Mouse (Mus musculus): ENCODE data around the gene Gpr87. TPM values are rescaled to one million over a fixed set of nuclear protein-coding genes. Genes with fewer than 3 reads are reported as not detected.

Gpr87 gene
- total and polyA plus RNA-seq, 2 experiments, result not detected

DNA sequence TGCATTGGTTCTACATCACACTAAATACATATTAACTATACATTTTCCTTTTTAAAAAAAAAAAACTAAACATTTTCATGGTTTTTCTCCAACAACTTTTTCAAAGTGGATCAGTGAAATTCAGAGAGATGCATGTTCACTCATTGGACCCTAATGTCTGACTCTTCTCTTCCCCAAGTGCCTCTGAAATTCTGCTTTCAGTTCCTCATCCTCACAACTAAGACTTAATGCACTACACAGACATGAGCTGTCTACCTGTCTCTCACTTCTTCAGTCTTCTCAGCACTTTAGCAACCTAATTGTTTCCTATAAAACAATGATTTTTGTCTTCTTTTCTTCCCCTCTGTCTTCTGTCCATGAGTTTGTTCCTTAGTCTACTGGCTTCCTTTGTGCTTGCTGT is 30.5 kb upstream of the Gpr87 start:
- Histone ChIP-seq H3K27me3 (ENCODE audit: control insufficient read depth, insufficient read depth, low read length) (no peaks in the 10 kb centered on the region), H3K79me2 (ENCODE audit: control insufficient read depth, insufficient read depth, low read length) (no peaks in the 10 kb centered on the region), H3K4me3 (ENCODE audit: insufficient read depth, low read depth, low read length) (no peak overlapping the region), H3K9ac (ENCODE audit: low read depth, low read length) (no peak overlapping the region), H3K27ac (replicated peaks; ENCODE audit: insufficient read depth, low read depth, low read length) (no peak overlapping the region), H3K36me3 (ENCODE audit: control insufficient read depth, insufficient read depth, low read length) (no peaks in the 10 kb centered on the region), H3K4me1 (ENCODE audit: control insufficient read depth, insufficient read depth, low read length) (no peaks in the 10 kb centered on the region; the same call in 1 of the 2 replicates)
- no peak for TF ChIP-seq POLR2A (IDR thresholded peaks at IDR 0.05; ENCODE audit: extremely low read depth, insufficient read depth, low read length)
- no peak for TF ChIP-seq CTCF (IDR thresholded peaks at IDR 0.05; ENCODE audit: low read depth, low read length)
- no peak for DNase-seq (ENCODE audit: extremely low read depth, low read depth, low spot score)

DNA sequence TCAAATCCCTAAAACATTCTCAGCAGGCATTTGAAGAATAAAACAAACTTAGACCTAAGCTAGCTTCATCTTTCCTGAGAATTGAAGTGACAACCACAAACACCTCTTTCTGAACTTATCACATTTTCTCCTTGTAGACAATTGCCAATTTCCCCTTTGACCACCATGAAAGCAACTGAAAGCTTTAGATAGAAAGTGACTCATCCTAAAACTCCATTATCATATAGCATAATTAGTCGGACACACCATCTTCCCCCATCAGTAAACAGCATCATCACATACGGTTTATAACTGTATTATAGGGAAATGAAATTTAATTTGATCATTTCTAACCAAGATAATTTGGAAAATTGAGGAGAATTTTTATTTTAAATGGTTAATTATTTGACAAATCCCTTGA is 27.4 kb upstream of the Gpr87 start:
- no peak overlapping the region for H3K27ac ChIP-seq (replicated peaks; ENCODE audit: insufficient read depth, low read depth, low read length)
- no peaks in the 10 kb centered on the region for H3K4me1 ChIP-seq (ENCODE audit: control insufficient read depth, insufficient read depth, low read length)
- no peaks in the 10 kb centered on the region for H3K27me3 ChIP-seq (ENCODE audit: control insufficient read depth, insufficient read depth, low read length)
- no peaks in the 10 kb centered on the region for H3K36me3 ChIP-seq (ENCODE audit: control insufficient read depth, insufficient read depth, low read length)
- WGBS, result 87% methylated on average over 2 of the region's 2 CpGs
- no peaks in the 10 kb centered on the region for H3K79me2 ChIP-seq (ENCODE audit: control insufficient read depth, insufficient read depth, low read length)
- no peak overlapping the region for H3K4me3 ChIP-seq (ENCODE audit: insufficient read depth, low read depth, low read length)
- DNase-seq (ENCODE audit: extremely low read depth, low read depth, low spot score), result no peak
- TF ChIP-seq CTCF (IDR thresholded peaks at IDR 0.05; ENCODE audit: low read depth, low read length) (no peak), POLR2A (IDR thresholded peaks at IDR 0.05; ENCODE audit: extremely low read depth, insufficient read depth, low read length) (no peak)
- H3K9ac ChIP-seq (ENCODE audit: low read depth, low read length), result no peak overlapping the region

DNA sequence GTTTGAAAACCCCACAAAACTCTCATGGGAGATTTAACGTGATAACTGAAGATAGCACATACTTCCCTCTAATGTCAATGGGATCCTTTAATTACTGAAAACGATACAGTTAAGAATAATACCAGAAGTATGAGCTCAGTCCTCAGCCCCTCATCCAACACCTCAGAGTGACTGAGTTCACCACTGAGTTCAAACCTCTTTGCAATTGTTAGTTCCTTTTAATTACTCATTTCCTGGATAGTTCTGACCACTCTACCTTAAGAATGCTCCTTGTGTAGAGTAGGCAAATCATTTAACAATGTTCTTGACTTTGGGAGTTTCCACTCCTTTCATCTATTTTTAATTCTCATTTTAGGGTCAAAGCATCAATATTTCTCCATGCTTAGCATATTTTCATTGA is 24.4 kb upstream of the Gpr87 start:
- Histone ChIP-seq H3K9ac (ENCODE audit: low read depth, low read length) (no peak overlapping the region), H3K27ac (replicated peaks; ENCODE audit: insufficient read depth, low read depth, low read length) (no peak overlapping the region), H3K79me2 (ENCODE audit: control insufficient read depth, insufficient read depth, low read length) (no peaks in the 10 kb centered on the region), H3K4me3 (ENCODE audit: insufficient read depth, low read depth, low read length) (no peak overlapping the region), H3K36me3 (ENCODE audit: control insufficient read depth, insufficient read depth, low read length) (no peaks in the 10 kb centered on the region), H3K4me1 (ENCODE audit: control insufficient read depth, insufficient read depth, low read length) (no peaks in the 10 kb centered on the region), H3K27me3 (ENCODE audit: control insufficient read depth, insufficient read depth, low read length) (no peaks in the 10 kb centered on the region)
- DNase-seq (ENCODE audit: extremely low read depth, low read depth, low spot score), result no peak
- WGBS, result 85% methylated on average over 2 of the region's 2 CpGs
- TF ChIP-seq POLR2A (IDR thresholded peaks at IDR 0.05; ENCODE audit: extremely low read depth, insufficient read depth, low read length), result no peak
- no peak for TF ChIP-seq CTCF (IDR thresholded peaks at IDR 0.05; ENCODE audit: low read depth, low read length)

DNA sequence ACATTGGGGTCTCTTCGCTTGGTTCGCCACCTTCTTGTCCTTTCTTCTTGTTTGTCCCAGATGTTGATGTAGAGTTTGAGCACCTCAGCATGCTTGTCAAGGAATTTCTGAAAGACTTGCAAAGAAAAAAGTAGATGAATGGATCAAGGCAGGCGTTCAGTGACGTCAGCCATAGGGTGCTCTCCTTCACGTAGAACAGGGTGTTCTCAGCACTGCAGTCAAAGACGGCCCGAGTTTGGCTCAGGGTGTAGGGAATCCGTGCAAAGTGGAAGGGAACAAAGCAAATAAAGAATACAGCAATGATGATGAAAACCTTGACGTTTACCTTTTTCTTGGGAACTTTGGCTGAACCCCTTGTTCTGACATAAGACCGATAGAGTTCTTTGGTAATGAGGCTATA is 22.3 kb upstream of the Gpr87 start:
- H3K36me3 ChIP-seq (ENCODE audit: control insufficient read depth, insufficient read depth, low read length), result no peaks in the 10 kb centered on the region
- TF ChIP-seq POLR2A (IDR thresholded peaks at IDR 0.05; ENCODE audit: extremely low read depth, insufficient read depth, low read length) (no peak), CTCF (IDR thresholded peaks at IDR 0.05; ENCODE audit: low read depth, low read length) (no peak)
- H3K27me3 ChIP-seq (ENCODE audit: control insufficient read depth, insufficient read depth, low read length), result no peaks in the 10 kb centered on the region
- WGBS, result 69% methylated on average over 10 of the region's 10 CpGs
- no peaks in the 10 kb centered on the region for H3K79me2 ChIP-seq (ENCODE audit: control insufficient read depth, insufficient read depth, low read length)
- H3K9ac ChIP-seq (ENCODE audit: low read depth, low read length), result no peak overlapping the region
- H3K4me1 ChIP-seq (ENCODE audit: control insufficient read depth, insufficient read depth, low read length), result no peaks in the 10 kb centered on the region
- H3K27ac ChIP-seq (replicated peaks; ENCODE audit: insufficient read depth, low read depth, low read length), result no peak overlapping the region
- no peak for DNase-seq (ENCODE audit: extremely low read depth, low read depth, low spot score)
- no peak overlapping the region for H3K4me3 ChIP-seq (ENCODE audit: insufficient read depth, low read depth, low read length)

DNA sequence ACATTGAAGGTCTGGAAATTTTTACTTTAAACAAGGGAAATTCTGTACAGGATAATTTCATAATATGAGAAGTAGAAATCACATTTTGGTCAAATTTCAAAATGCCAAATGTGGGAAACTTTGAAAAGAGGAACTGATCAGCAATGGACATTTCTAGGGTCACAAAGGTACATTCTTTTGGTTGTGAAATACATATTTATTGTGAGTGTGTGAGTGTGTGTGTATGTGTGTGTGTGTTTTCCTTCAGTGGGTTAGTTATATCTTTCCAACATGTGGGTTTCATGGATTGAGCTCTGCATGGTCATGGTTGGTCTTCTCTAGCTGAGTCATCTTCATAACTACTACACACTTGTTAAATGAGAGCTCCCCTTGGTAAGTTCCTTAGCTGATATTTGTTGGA is 17.5 kb upstream of the Gpr87 start:
- TF ChIP-seq POLR2A (IDR thresholded peaks at IDR 0.05; ENCODE audit: extremely low read depth, insufficient read depth, low read length) (no peak), CTCF (IDR thresholded peaks at IDR 0.05; ENCODE audit: low read depth, low read length) (no peak)
- H3K4me1 ChIP-seq (ENCODE audit: control insufficient read depth, insufficient read depth, low read length), result no peaks in the 10 kb centered on the region
- peak; percentile 25 for DNase-seq (ENCODE audit: extremely low read depth, low read depth, low spot score)
- H3K36me3 ChIP-seq (ENCODE audit: control insufficient read depth, insufficient read depth, low read length), result no peaks in the 10 kb centered on the region
- no peaks in the 10 kb centered on the region for H3K79me2 ChIP-seq (ENCODE audit: control insufficient read depth, insufficient read depth, low read length)
- H3K4me3 ChIP-seq (ENCODE audit: insufficient read depth, low read depth, low read length), result no peak overlapping the region
- no peak overlapping the region for H3K27ac ChIP-seq (replicated peaks; ENCODE audit: insufficient read depth, low read depth, low read length)
- H3K9ac ChIP-seq (ENCODE audit: low read depth, low read length), result no peak overlapping the region
- no peaks in the 10 kb centered on the region for H3K27me3 ChIP-seq (ENCODE audit: control insufficient read depth, insufficient read depth, low read length)

DNA sequence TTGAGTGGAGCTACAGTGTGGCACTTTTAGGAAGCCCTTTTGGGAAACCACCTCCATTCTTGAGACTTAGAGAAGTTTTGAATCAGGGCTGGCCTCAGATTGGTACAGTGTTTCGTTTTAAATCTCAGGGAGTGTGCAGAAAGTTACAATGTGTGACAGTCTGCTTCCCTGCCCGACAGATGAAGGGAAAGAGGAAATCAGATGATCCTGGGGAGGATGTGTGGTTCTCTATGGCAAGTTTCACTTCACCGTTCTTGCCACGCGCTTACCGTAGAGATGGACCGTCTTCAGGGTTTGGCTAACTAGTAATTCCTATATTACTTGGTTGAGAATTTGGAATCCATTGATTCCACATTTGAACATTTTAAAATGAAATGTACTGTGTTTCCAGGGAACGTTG is 16.9 kb upstream of the Gpr87 start:
- DNase-seq (ENCODE audit: extremely low read depth, low read depth, low spot score), result peak; percentile 31
- TF ChIP-seq CTCF (IDR thresholded peaks at IDR 0.05; ENCODE audit: low read depth, low read length), result no peak
- TF ChIP-seq POLR2A (IDR thresholded peaks at IDR 0.05; ENCODE audit: extremely low read depth, insufficient read depth, low read length), result no peak

More for the DNA sequence above, 16.9 kb upstream of the Gpr87 start:
- Histone ChIP-seq H3K27ac (replicated peaks; ENCODE audit: insufficient read depth, low read depth, low read length) (0 out of 2 replicates have a peak overlapping the region, but pooled peaks have one; percentile 23), H3K4me1 (ENCODE audit: control insufficient read depth, insufficient read depth, low read length) (no peaks in the 10 kb centered on the region), H3K9ac (ENCODE audit: low read depth, low read length) (no peak overlapping the region), H3K4me3 (ENCODE audit: insufficient read depth, low read depth, low read length) (no peak overlapping the region), H3K36me3 (ENCODE audit: control insufficient read depth, insufficient read depth, low read length) (no peaks in the 10 kb centered on the region), H3K27me3 (ENCODE audit: control insufficient read depth, insufficient read depth, low read length) (no peaks in the 10 kb centered on the region), H3K79me2 (ENCODE audit: control insufficient read depth, insufficient read depth, low read length) (no peaks in the 10 kb centered on the region)
- 90% methylated on average over 8 of the region's 8 CpGs for WGBS
